Mouse (Mus musculus) neural tube, embryonic 14.5 days (tissue): Measurements from ENCODE around the gene Atmin. TPM values are rescaled to one million over a fixed set of nuclear protein-coding genes. Genes with fewer than 3 reads are reported as not detected.

Source experiments
- ATAC-seq: fragments of 200-750 bp; cut with Nextera tagmentation; 2 replicates; pipeline ENCODE4 v1.8.0; 2017; ENCODE audit warnings: low read depth, mild to moderate bottlenecking, moderate TSS enrichment, moderate library complexity
- H3K27ac ChIP-seq: fragments of 300-500 bp; sonication (generic); 2 replicates; pipeline ENCODE4 v1.5.1; 2014; ENCODE audit warnings: low read depth, mild to moderate bottlenecking, control low read depth, low read length, moderate library complexity, mixed read lengths
- H3K27me3 ChIP-seq: fragments of 300-500 bp; sonication (generic); 2 replicates; pipeline ENCODE4 v1.6.1; 2014; ENCODE audit warnings: low read length; ENCODE audit not compliant: control insufficient read depth, insufficient read depth
- H3K36me3 ChIP-seq: fragments of 300-500 bp; sonication (generic); 2 replicates; pipeline ENCODE4 v1.6.1; 2014; ENCODE audit warnings: low read length, mixed read lengths; ENCODE audit not compliant: control insufficient read depth, insufficient read depth
- H3K4me1 ChIP-seq: fragments of 300-500 bp; sonication (generic); 2 replicates; pipeline ENCODE4 v1.6.1; 2014; ENCODE audit warnings: low read length; ENCODE audit not compliant: control insufficient read depth, insufficient read depth
- H3K4me2 ChIP-seq: fragments of 300-500 bp; sonication (generic); 2 replicates; pipeline ENCODE4 v1.6.1; 2014; ENCODE audit warnings: mild to moderate bottlenecking, low read depth, low read length, control low read depth
- H3K4me3 ChIP-seq: fragments of 300-500 bp; sonication (generic); 2 replicates; pipeline ENCODE4 v1.5.1; 2014; ENCODE audit warnings: low read depth, low read length, control low read depth, mixed read lengths
- H3K9ac ChIP-seq: fragments of 300-500 bp; sonication (generic); replicated peaks from 2 replicates; pipeline ENCODE4 v1.6.1; 2014; ENCODE audit warnings: low read depth, mild to moderate bottlenecking, control low read depth, low read length, mixed read lengths
- H3K9me3 ChIP-seq: fragments of 300-500 bp; sonication (generic); 2 replicates; pipeline ENCODE4 v1.6.1; 2016; ENCODE audit warnings: low read length; ENCODE audit not compliant: control insufficient read depth
- WGBS: fragments of 180-500 bp; shearing (Covaris S2); extraction: QIAGEN DNeasy Blood & Tissue Kit; methylation state at CpG from one replicate; pipeline ENCODE4 v1.1.7; 2014; 5-methylcytosine and 5-hydroxymethylcytosine counted together
- polyA plus RNA-seq: library from polyadenylated mRNA; unstranded; fragments of >200 nt; fragmentation: Nextera tagmentation; extraction: Ambion mirVana; gene quantifications from 2 replicates; pipeline ENCODE4 v1.2.1, GENCODE M21; 2014

The Atmin gene
- polyA plus RNA-seq, 1 experiment from 2014 or later = 27.1 TPM

- no peaks in the 10 kb centered on the region for H3K9me3 ChIP-seq
- H3K4me1 ChIP-seq = peaks cover 8% of the 10 kb centered on the region; the same call in 1 of the 2 replicates
- WGBS = 36% methylated on average over 5 of the region's 5 CpGs
- H3K4me2 ChIP-seq = no peak overlapping the region
- no peak overlapping the region for H3K9ac ChIP-seq
- ATAC-seq = no peak
- no peak overlapping the region for H3K27ac ChIP-seq
- H3K36me3 ChIP-seq = no peaks in the 10 kb centered on the region
- H3K27me3 ChIP-seq = no peaks in the 10 kb centered on the region
- no peak overlapping the region for H3K4me3 ChIP-seq
Observed at GRCm38 (mm10) chr8:116975066-116975465, 31.9 kb downstream of the Atmin start.

DNA sequence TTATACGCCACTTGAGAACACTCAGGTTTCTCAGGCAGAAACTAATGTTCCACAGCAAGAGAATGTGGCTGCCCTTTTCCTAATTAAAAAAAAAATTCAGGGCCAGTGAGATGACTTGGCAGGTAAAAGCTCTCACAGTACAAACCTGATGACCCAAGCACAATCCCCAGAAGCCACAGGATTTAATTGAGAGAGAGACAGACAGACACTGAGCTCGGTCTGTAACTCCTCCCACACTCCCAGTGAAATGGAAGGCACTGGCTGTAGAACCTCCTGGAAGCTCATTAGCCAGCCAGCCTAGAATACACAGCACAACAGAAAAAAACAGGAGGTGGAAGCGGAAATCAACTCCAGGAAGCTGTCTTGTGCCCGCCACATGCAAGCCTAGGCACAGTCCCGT, 32.4 kb downstream of the Atmin start:
- ATAC-seq = no peak
- H3K4me3 ChIP-seq = no peak overlapping the region
- H3K36me3 ChIP-seq = no peaks in the 10 kb centered on the region
- H3K9ac ChIP-seq = no peak overlapping the region
- no peak overlapping the region for H3K27ac ChIP-seq
- H3K9me3 ChIP-seq = no peaks in the 10 kb centered on the region
- no peaks in the 10 kb centered on the region for H3K27me3 ChIP-seq
- H3K4me2 ChIP-seq = no peak overlapping the region
- peaks cover 8% of the 10 kb centered on the region; the same call in 1 of the 2 replicates for H3K4me1 ChIP-seq
- WGBS = 69% methylated on average over 5 of the region's 5 CpGs

DNA sequence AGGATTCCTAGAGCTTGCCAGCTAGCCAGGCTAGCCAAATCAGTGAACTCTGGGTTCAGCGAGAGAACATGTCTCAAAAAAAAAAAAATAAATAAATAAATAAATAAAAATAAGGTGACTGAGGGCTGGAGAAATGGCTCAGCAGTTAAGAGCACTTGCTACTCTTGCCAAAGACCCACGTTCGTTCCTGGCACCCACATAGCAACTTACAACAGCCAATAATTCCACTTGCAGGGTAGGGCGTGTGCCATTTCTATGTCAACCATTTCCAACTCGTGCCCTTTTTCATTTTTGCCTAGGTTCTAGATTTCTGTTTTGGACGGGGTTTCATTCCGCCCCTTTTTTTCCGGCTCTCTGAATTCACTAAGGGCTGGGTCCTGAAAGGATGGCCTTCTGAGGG, 34.9 kb downstream of the Atmin start:
- H3K4me1 ChIP-seq = peaks cover 8% of the 10 kb centered on the region; the same call in 1 of the 2 replicates
- no peaks in the 10 kb centered on the region for H3K36me3 ChIP-seq
- H3K27me3 ChIP-seq = no peaks in the 10 kb centered on the region
- peak overlapping the region; percentile 76 for H3K4me2 ChIP-seq
- WGBS = 30% methylated on average over 8 of the region's 8 CpGs
- no peaks in the 10 kb centered on the region for H3K9me3 ChIP-seq
- peak overlapping the region; percentile 59 for H3K9ac ChIP-seq
- no peak for ATAC-seq
- H3K4me3 ChIP-seq = peak overlapping the region; percentile 72
- H3K27ac ChIP-seq = no peak overlapping the region; the same call in 1 of the 2 replicates

DNA sequence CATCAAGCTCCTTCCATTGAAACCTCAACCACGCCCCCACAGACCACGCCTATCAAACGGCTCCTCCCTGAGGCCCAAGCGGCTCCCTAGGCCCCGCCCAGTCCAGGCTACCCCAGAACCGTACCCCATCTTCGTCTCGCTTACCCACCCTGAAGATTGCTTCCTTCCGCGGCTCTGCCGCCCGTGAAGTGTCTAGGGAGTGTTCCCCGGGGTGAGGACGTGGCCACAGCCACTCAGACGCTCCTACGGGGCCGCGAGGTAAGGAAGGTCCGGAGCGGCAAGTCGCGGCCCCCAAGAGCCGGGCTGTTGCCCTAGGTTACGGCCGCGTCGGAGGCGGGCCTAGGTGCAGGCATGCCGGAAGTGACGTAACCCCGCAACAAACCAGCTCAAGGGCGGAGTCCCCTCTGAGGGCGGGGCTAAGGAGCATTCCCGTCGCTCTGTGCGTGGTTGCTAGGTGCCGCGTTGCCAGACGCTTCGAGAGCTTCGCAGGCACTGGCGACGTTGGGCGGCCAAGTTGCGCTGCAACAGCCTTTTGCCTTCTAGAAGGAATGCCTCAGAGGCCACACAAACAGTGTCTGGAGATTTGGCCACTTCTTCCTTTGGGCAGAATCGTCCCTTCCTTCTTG, 35.6 kb downstream of the Atmin start, which contains the start of gene 1700030J22Rik:
Gene 1700030J22Rik (minus strand): TSS at position 329 of the 626 bp plus-strand sequence.
- Histone ChIP-seq H3K9me3 (no peaks in the 10 kb centered on the region), H3K9ac (peak within 1 kb of the TSS; percentile 59), H3K4me2 (peak within 1 kb of the TSS; percentile 76), H3K4me1 (peaks cover 8% of the 10 kb centered on the region; the same call in 1 of the 2 replicates), H3K36me3 (peaks cover 3% of the 10 kb centered on the region; the same call in 1 of the 2 replicates), H3K27ac (peak within 1 kb of the TSS; percentile 6; the same call in 1 of the 2 replicates), H3K27me3 (no peaks in the 10 kb centered on the region), H3K4me3 (peak within 1 kb of the TSS; percentile 72)
- peak; percentile 98 for ATAC-seq
- under 1% methylated on average over 46 of the region's 46 CpGs for WGBS

GRCm38 (mm10) chr8:116980117-116980516, 36.9 kb downstream of the Atmin start:
- WGBS = 11% methylated on average over 4 of the region's 4 CpGs
- no peaks in the 10 kb centered on the region for H3K9me3 ChIP-seq
- H3K4me2 ChIP-seq = no peak overlapping the region
- no peak for ATAC-seq
- H3K9ac ChIP-seq = no peak overlapping the region
- H3K27me3 ChIP-seq = no peaks in the 10 kb centered on the region
- H3K27ac ChIP-seq = no peak overlapping the region
- H3K36me3 ChIP-seq = peaks cover 3% of the 10 kb centered on the region; the same call in 1 of the 2 replicates
- H3K4me1 ChIP-seq = peaks cover 8% of the 10 kb centered on the region; the same call in 1 of the 2 replicates
- no peak overlapping the region for H3K4me3 ChIP-seq

- Histone ChIP-seq H3K9me3 (no peaks in the 10 kb centered on the region), H3K4me3 (no peak overlapping the region), H3K36me3 (no peaks in the 10 kb centered on the region), H3K9ac (no peak overlapping the region), H3K27me3 (no peaks in the 10 kb centered on the region), H3K27ac (no peak overlapping the region), H3K4me1 (peaks cover 10% of the 10 kb centered on the region; the same call in 1 of the 2 replicates), H3K4me2 (no peak overlapping the region)
- no peak for ATAC-seq
- WGBS = 97% methylated on average over 3 of the region's 3 CpGs
Observed at GRCm38 (mm10) chr8:116989842-116990241, 46.6 kb downstream of the Atmin start.

- WGBS = 93% methylated on average over 8 of the region's 8 CpGs
- H3K9ac ChIP-seq = no peak overlapping the region
- H3K36me3 ChIP-seq = no peaks in the 10 kb centered on the region
- H3K4me1 ChIP-seq = peaks cover 10% of the 10 kb centered on the region; the same call in 1 of the 2 replicates
- no peaks in the 10 kb centered on the region for H3K27me3 ChIP-seq
- no peak overlapping the region for H3K4me2 ChIP-seq
- no peaks in the 10 kb centered on the region for H3K9me3 ChIP-seq
- no peak for ATAC-seq
- H3K4me3 ChIP-seq = no peak overlapping the region
- H3K27ac ChIP-seq = no peak overlapping the region
Observed at GRCm38 (mm10) chr8:116991241-116991640, 48.0 kb downstream of the Atmin start.

GRCm38 (mm10) chr8:116992176-116992971, 49.2 kb downstream of the Atmin start:
- H3K4me2 ChIP-seq = peak overlapping the region; percentile 87
- peak overlapping the region; percentile 72 for H3K4me3 ChIP-seq
- H3K27ac ChIP-seq = no peak overlapping the region
- no peaks in the 10 kb centered on the region for H3K27me3 ChIP-seq
- peaks cover 10% of the 10 kb centered on the region; the same call in 1 of the 2 replicates for H3K4me1 ChIP-seq
- no peaks in the 10 kb centered on the region for H3K36me3 ChIP-seq
- no peak for ATAC-seq
- 11% methylated on average over 23 of the region's 23 CpGs for WGBS
- no peaks in the 10 kb centered on the region for H3K9me3 ChIP-seq
- peak overlapping the region; percentile 52 for H3K9ac ChIP-seq
